Mouse (Mus musculus) heart, embryonic 11.5 days (tissue): ENCODE results near the gene Cebpb. TPM values are rescaled to one million over a fixed set of nuclear protein-coding genes. Genes with fewer than 3 reads are reported as not detected.
A peak's percentile ranks its signal among the peaks of the same experiment; 100 is the strongest.

Experiments used
- ATAC-seq: fragments of 200-750 bp; cut with Nextera tagmentation; replicated peaks from 2 replicates; pipeline ENCODE4 v1.8.0; 2017; ENCODE audit warnings: moderate library complexity; ENCODE audit not compliant: insufficient number of reproducible peaks, low FRiP score, low TSS enrichment
- H3K27ac ChIP-seq: fragments of 300-500 bp; sonication (generic); 2 replicates; pipeline ENCODE4 v1.5.1; 2014; ENCODE audit warnings: mild to moderate bottlenecking, low read depth, low read length
- H3K27me3 ChIP-seq: fragments of 300-500 bp; sonication (generic); 2 replicates; pipeline ENCODE4 v1.6.1; 2014; ENCODE audit warnings: mild to moderate bottlenecking, low read length, mixed read lengths; ENCODE audit not compliant: control insufficient read depth, insufficient read depth
- H3K36me3 ChIP-seq: fragments of 300-500 bp; sonication (generic); 2 replicates; pipeline ENCODE4 v1.6.1; 2014; ENCODE audit warnings: mild to moderate bottlenecking, low read length, moderate library complexity, mixed read lengths; ENCODE audit not compliant: control insufficient read depth, insufficient read depth
- H3K4me1 ChIP-seq: fragments of 300-500 bp; sonication (generic); 2 replicates; pipeline ENCODE4 v1.6.1; 2014; ENCODE audit warnings: low read length; ENCODE audit not compliant: control insufficient read depth, insufficient read depth
- H3K4me2 ChIP-seq: fragments of 300-500 bp; sonication (generic); 2 replicates; pipeline ENCODE4 v1.6.1; 2014; ENCODE audit warnings: mild to moderate bottlenecking, moderate library complexity
- H3K4me3 ChIP-seq: fragments of 300-500 bp; sonication (generic); 2 replicates; pipeline ENCODE4 v1.5.1; 2014; ENCODE audit warnings: low read depth, low read length
- H3K9ac ChIP-seq: fragments of 300-500 bp; sonication (generic); 2 replicates; pipeline ENCODE4 v1.6.1; 2014; ENCODE audit warnings: mild to moderate bottlenecking, low read depth, low read length, moderate library complexity
- H3K9me3 ChIP-seq: fragments of 300-500 bp; sonication (generic); replicated peaks from 2 replicates; pipeline ENCODE4 v1.6.1; 2016; ENCODE audit warnings: low read length; ENCODE audit not compliant: control insufficient read depth
- WGBS: fragments of 180-500 bp; shearing (Covaris S2); extraction: QIAGEN DNeasy Blood & Tissue Kit; methylation state at CpG from one replicate; pipeline ENCODE4 v1.1.7; 2014; ENCODE audit not compliant: insufficient replicate concordance; 5-methylcytosine and 5-hydroxymethylcytosine counted together
- polyA plus RNA-seq: library from polyadenylated mRNA; unstranded; fragments of >200 nt; fragmentation: Nextera tagmentation; extraction: Ambion mirVana; gene quantifications from 2 replicates; pipeline ENCODE4 v1.2.1, GENCODE M21; 2014

Gene Cebpb
- polyA plus RNA-seq, 1 experiment from 2014 or later, result 8.0 TPM

GRCm38 (mm10) chr2:167715008-167715407 lies 26.3 kb downstream of the Cebpb start:
- Histone ChIP-seq H3K27ac (no peak overlapping the region), H3K4me3 (no peak overlapping the region), H3K4me1 (peaks cover 4% of the 10 kb centered on the region), H3K36me3 (no peaks in the 10 kb centered on the region), H3K9ac (no peak overlapping the region), H3K27me3 (no peaks in the 10 kb centered on the region), H3K4me2 (no peak overlapping the region), H3K9me3 (no peaks in the 10 kb centered on the region)
- 63% methylated on average over 6 of the region's 6 CpGs for WGBS
- ATAC-seq, result no peak

GRCm38 (mm10) chr2:167717208-167717607 lies 28.5 kb downstream of the Cebpb start:
- Histone ChIP-seq H3K9ac (no peak overlapping the region), H3K27ac (no peak overlapping the region), H3K27me3 (peaks cover 2% of the 10 kb centered on the region; the same call in 1 of the 2 replicates), H3K4me3 (no peak overlapping the region), H3K4me1 (peaks cover 4% of the 10 kb centered on the region), H3K9me3 (no peaks in the 10 kb centered on the region), H3K36me3 (no peaks in the 10 kb centered on the region), H3K4me2 (no peak overlapping the region)
- 54% methylated on average over 1 of the region's 1 CpGs for WGBS
- ATAC-seq, result no peak

GRCm38 (mm10) chr2:167719520-167719919 lies 30.8 kb downstream of the Cebpb start:
- no peak overlapping the region for H3K4me2 ChIP-seq
- no peaks in the 10 kb centered on the region for H3K9me3 ChIP-seq
- H3K27ac ChIP-seq, result no peak overlapping the region
- ATAC-seq, result no peak
- H3K4me1 ChIP-seq, result no peaks in the 10 kb centered on the region
- H3K36me3 ChIP-seq, result no peaks in the 10 kb centered on the region
- H3K27me3 ChIP-seq, result peaks cover 4% of the 10 kb centered on the region; the same call in 1 of the 2 replicates
- H3K4me3 ChIP-seq, result no peak overlapping the region
- 78% methylated on average over 4 of the region's 4 CpGs for WGBS
- H3K9ac ChIP-seq, result no peak overlapping the region

GRCm38 (mm10) chr2:167721159-167721882 lies 32.6 kb downstream of the Cebpb start:
- Histone ChIP-seq H3K9me3 (no peaks in the 10 kb centered on the region), H3K4me2 (no peak overlapping the region), H3K36me3 (no peaks in the 10 kb centered on the region), H3K27ac (no peak overlapping the region), H3K4me1 (no peaks in the 10 kb centered on the region), H3K27me3 (peaks cover 6% of the 10 kb centered on the region; the same call in 1 of the 2 replicates), H3K4me3 (no peak overlapping the region), H3K9ac (0 out of 2 replicates have a peak overlapping the region, but pooled peaks have one; percentile 5)
- ATAC-seq, result no peak; the same call in 1 of the 2 replicates
- WGBS, result 66% methylated on average over 11 of the region's 11 CpGs

- Histone ChIP-seq H3K9me3 (no peaks in the 10 kb centered on the region), H3K9ac (no peak overlapping the region), H3K4me1 (no peaks in the 10 kb centered on the region), H3K36me3 (no peaks in the 10 kb centered on the region), H3K27ac (no peak overlapping the region), H3K4me3 (no peak overlapping the region), H3K4me2 (no peak overlapping the region), H3K27me3 (peaks cover 6% of the 10 kb centered on the region; the same call in 1 of the 2 replicates)
- ATAC-seq, result no peak
- 60% methylated on average over 6 of the region's 6 CpGs for WGBS
Measured at GRCm38 (mm10) chr2:167722538-167722937, 33.8 kb downstream of the Cebpb start.

- ATAC-seq, result no peak
- Histone ChIP-seq H3K4me2 (no peak overlapping the region), H3K9me3 (no peaks in the 10 kb centered on the region), H3K27ac (no peak overlapping the region), H3K9ac (no peak overlapping the region), H3K27me3 (peaks cover 6% of the 10 kb centered on the region; the same call in 1 of the 2 replicates), H3K36me3 (no peaks in the 10 kb centered on the region), H3K4me1 (no peaks in the 10 kb centered on the region), H3K4me3 (no peak overlapping the region)
- WGBS, result 77% methylated on average over 11 of the region's 11 CpGs
Measured at GRCm38 (mm10) chr2:167723589-167724206, 35.0 kb downstream of the Cebpb start.

- H3K9me3 ChIP-seq, result no peaks in the 10 kb centered on the region
- peaks cover 12% of the 10 kb centered on the region for H3K27me3 ChIP-seq
- no peaks in the 10 kb centered on the region for H3K4me1 ChIP-seq
- no peak overlapping the region for H3K9ac ChIP-seq
- no peaks in the 10 kb centered on the region for H3K36me3 ChIP-seq
- no peak for ATAC-seq
- H3K4me3 ChIP-seq, result no peak overlapping the region
- no peak overlapping the region for H3K27ac ChIP-seq
- H3K4me2 ChIP-seq, result no peak overlapping the region
- 89% methylated on average over 10 of the region's 10 CpGs for WGBS
Measured at GRCm38 (mm10) chr2:167725879-167726278, 37.2 kb downstream of the Cebpb start.

- no peak for ATAC-seq
- WGBS, result 75% methylated on average over 13 of the region's 13 CpGs
- no peak overlapping the region for H3K27ac ChIP-seq
Measured at GRCm38 (mm10) chr2:167727161-167727560, 38.4 kb downstream of the Cebpb start.

More at GRCm38 (mm10) chr2:167727161-167727560, 38.4 kb downstream of the Cebpb start:
- H3K4me2 ChIP-seq, result no peak overlapping the region
- no peak overlapping the region for H3K4me3 ChIP-seq
- H3K9me3 ChIP-seq, result no peaks in the 10 kb centered on the region
- H3K4me1 ChIP-seq, result no peaks in the 10 kb centered on the region
- no peaks in the 10 kb centered on the region for H3K36me3 ChIP-seq
- H3K27me3 ChIP-seq, result peaks cover 9% of the 10 kb centered on the region
- no peak overlapping the region for H3K9ac ChIP-seq
